Mouse (Mus musculus) urinary bladder, adult 2 months (tissue): ENCODE data around the gene Mef2b. TPM values are rescaled to one million over a fixed set of nuclear protein-coding genes. Genes with fewer than 3 reads are reported as not detected.
"Not testable (repeated sequence)": the region's sequence is repeated elsewhere in the genome, so short reads cannot be mapped to it uniquely, and the experiment has no call there.

Source experiments
- DNase-seq: peaks from one replicate; pipeline ENCODE4 v3.0.0; 2022; ENCODE audit warnings: low spot score
- polyA plus RNA-seq: library from polyadenylated mRNA; depleted of rRNA; stranded (reverse); fragments of >200 nt; gene quantifications from 2 replicates; pipeline ENCODE4 v1.2.3, GENCODE M21; 2012

Gene Mef2b
- polyA plus RNA-seq, 1 experiment = 0.29 TPM

DNA sequence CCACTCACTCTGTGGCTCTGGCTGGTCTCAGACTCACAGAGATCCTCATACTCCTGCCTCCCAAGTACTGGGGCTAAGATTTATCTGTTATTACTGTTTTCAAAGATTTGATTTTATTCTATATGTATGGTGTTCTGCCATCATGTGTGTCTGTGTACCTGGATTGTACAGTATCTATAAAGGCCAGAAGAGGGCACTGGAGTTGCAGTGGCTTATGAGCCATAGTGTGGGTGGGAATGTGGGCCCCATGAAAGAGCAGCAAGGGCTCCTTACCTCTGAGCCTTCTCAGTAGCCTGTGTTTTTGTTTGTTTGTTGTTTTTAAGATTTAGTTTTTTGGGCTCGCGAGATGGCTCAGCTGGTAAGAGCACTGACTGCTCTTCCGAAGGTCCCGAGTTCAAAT, 39.6 kb downstream of the Mef2b start:
- DNase-seq = no peak

DNA sequence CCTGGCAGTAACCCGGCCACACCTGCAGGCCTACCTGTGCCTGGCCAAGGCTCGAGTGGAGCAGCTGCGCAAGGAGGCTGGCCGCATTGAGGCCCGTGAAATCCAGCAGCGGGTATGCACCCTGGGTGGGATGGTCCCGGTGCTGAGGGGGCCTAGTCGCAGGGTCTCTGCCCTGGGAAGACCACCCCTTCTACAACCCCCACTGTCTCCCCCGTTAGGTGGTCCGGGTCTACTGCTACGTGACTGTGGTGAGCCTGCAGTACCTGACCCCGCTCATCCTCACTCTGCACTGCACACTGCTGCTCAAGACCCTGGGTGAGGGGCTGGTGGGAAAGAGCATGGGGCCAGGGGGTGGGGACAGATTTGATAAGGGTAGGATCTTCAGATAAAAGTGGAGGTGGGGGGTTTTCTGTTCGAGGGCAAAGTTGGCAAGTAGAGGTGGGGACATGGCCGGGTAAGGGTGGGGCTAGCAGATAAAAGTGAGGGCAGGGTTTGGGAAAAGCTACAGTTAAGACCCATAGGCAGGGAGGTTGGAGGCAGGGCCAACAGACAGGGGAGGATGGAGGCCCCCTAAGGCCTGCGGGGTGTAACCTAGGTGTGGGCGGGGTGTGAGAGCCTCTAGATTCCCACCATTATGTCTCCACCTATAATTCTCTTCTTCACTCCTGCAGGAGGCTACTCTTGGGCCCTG, 41.8 kb downstream of the Mef2b start:
- DNase-seq = no peak

DNA sequence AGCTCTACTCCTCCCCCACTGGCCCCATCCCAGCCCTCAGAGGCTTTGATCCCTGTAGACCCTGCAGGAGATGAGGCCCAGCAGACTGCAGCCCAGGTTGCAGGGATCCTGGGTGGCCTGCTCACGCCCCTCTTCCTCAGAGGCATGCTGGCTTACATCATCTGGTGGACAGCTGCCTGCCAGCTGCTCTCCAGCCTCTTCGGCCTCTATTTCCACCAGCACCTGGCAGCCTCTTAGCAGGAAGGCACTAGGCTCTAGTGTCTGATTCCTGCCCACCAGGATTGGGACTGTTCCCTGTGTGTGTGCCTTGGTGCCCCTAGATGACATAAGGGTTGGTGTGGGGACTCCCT, 42.4 kb downstream of the Mef2b start:
- no peak for DNase-seq

DNA sequence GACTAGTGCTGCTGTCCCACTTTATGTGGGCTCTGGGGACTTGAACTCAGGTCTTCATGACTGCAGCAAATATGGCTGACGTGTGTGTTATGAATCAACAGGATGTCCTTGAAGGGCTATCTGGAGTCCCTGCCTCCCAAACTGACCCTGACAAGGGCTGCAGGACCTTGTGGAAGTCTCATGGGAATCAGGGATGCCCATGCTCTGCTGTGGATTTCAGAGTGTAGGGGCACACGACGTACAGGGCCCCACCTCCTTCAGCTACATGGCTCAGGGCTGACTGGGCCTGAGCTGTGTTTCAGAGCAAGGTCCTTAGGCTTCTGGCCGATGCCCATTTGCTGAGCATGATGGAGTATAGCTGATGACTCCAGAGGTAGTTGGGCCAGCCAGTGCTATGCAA, 43.7 kb downstream of the Mef2b start:
- no peak for DNase-seq

DNA sequence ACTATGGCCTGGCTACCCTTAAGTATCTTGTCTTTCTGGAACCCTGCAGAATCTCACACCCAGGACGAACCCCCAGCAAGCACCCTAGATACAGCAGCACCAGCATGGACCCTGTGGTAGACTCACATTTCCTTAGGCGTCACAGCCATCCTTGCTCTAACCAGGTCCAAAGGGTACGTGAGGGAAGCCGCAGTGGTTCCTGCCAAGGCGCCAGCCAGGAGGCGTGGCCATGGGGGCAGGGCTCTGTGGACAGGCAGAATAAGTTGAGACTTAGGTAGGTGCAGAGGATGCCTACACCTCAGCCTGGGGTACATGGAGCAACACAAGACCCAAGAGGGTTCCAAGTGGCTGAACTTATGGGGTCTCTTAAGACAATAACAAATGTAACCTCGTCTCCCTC, 49.2 kb downstream of the Mef2b start:
- no peak for DNase-seq

DNA sequence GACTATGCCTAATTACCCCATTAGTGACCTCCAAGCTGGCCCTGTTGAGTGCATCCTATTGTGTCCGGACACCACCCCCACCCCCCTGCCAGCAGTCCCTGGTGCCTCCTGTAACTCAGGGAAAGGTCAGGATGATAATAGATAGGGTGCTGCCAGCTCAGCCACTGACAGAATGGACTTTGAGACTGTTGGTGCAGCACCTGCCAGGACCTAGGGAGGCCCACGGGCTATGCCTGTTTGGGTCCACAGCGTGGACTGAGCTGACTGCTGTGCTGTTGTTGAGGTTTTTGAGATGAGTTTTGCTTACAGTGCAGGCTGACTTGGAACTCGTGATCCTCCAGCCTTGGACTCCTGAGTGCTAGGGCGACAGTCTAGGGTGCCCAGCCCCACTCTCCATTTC, 53.7 kb downstream of the Mef2b start:
- DNase-seq = no peak

DNA sequence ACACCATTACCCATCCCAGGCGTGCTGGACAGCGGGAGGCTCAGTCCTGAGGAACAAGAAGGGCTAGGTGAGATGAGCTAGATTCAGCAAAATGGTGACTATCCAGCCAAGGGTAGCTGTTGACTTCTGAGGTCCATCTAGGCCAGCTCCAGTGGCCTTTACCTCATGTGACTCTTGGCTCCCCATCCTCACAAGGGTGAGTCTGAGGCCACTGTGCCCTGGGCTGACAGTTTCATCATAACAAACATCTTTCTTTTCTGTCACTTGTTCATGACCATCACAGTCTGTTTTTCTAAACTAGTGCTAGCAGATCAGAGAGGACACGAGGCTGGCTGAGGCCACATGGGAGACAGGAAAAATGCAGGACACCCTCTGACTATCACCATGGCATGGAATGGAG, 54.7 kb downstream of the Mef2b start:
- DNase-seq = no peak

DNA sequence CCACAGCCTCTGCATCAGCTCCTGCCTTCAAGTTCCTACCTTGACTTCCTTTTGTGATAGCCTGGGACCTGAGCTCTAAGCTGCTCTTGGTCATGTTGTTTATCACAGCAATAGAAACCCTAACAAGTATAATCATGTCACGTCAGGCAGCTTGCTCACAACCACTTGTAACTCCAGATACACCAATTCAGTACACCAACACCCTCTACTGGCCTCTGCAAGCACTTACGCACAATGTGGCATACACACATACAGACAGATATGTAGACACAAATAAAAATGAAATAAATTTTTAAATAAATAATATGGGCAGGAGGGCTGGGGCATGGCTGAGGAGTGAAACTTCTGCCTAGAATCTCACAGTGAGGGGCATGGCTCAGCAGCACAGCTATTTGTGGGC, 56.3 kb downstream of the Mef2b start:
- DNase-seq = no peak

DNA sequence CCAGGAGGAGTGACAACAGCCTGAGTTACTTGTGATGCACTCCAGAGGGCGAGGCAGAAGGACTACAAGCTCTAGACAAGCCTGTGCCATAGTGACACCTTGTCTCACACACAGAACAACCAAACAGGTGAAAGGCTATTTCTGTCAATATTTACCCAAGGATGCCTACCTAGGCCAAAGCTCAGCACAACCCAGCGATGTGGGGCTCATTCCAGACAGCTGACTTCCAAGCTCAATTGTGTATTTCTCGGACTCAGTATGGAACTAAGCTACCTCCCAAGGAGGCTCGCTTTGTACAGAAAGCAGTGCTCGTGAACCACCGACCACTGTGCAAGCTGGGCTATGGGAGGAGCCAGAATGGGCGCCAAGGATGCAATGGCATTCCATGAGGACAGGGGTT, 58.1 kb downstream of the Mef2b start:
- no peak for DNase-seq

DNA sequence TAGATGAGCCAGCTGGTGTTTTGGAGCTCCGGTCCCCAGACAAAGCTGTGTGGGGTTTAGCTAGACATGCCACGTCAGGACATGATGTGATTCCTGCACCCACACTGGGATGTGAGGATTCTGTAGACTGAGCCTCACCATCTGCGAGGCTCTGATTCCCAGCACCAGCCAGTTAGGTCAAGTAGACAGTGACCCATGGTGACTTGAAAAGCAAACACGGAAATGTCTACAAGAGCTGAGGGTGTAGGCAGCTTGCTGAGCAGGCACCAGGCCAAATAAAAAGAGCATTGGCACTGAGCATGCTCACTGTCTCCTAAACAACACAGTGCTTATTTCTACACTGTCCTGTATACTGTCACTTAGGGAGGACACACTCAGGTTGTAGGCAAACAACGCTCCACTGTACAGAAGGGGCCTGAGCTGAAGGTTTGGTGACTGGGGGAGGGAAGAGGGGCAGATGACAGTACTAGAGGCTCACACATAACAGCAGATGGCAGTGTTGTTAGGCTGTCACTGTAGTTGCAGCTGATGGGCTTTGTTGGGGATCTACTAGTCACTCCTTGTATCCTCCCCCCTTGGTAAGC, 60.7 kb downstream of the Mef2b start:
- no peak for DNase-seq

DNA sequence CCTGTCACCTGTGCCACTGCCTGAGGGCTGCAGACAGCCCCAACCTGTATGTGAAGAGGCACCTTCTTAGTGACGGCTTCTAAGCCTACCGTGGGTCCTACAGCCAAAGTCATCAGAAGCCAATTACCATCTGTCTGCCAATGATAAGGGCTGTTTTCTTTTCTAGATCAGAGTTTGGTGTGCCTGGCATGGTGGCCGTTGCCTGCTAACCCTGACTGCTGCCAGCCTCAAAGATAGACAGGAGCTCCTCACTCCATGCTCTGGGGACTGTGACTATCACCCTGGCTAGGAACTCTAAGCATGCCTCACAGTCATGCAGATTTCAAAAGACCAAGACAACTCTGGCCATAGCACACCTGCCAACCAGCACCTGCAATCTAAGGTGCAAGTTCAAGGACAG, 61.9 kb downstream of the Mef2b start:
- no peak for DNase-seq

DNA sequence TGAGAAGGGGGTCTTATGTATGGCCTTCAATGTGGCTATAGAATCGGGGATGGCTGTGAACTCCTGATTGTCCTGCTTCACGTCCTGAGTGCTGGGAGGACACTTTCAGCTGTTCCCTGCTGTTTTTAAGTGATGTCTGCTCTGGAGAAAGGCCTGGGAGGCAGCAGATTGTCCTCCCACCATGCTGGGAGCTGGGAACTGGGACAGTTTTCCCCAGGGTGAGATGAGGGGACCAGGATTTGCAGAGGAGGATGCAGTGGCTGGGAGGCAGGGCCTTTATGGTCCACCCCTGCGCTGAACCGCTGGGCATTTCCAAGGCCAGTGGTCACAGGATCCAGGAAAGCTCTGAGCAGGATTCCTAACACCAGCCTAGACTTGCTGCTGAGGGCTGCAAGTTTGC, 63.6 kb downstream of the Mef2b start:
- no peak for DNase-seq

DNA sequence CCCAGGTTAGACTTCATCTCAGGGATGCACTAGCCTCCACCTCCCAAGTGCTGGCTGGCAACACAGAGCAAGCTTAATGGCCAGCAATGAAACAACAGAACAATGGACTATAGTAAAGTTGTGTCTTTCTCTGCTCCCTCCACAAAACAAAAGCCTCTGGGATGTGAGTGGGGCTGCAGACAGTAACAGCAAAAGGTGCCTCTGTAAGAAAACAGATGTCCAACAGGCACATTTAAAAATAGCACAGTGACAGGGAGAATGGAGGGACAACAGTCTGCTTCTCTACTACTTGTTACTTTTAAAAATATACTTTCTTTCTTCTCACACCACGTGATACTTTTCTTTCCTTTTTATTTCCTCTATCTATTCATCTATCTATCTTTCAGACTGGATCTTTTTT, 65.2 kb downstream of the Mef2b start:
- no peak for DNase-seq

DNA sequence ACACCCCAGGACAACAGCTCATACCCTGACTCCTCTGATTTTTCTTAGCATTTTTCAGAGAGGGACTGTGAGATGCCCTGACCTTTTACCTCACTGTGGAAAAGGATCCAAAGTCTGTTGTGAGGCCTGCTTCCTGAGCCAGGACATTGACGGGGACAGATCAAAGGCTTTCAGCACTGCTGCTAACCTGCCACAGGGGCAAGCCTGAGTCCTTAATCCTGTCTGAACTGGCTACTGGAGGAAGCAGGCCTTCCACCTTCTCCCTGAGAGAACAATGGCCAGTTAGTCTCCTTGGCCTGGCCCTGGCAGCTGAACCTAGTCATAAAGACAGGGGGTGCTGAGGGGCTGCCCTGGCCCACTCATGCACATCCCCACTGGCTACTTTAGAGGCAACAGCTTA, 68.6 kb downstream of the Mef2b start:
- DNase-seq = no peak

DNA sequence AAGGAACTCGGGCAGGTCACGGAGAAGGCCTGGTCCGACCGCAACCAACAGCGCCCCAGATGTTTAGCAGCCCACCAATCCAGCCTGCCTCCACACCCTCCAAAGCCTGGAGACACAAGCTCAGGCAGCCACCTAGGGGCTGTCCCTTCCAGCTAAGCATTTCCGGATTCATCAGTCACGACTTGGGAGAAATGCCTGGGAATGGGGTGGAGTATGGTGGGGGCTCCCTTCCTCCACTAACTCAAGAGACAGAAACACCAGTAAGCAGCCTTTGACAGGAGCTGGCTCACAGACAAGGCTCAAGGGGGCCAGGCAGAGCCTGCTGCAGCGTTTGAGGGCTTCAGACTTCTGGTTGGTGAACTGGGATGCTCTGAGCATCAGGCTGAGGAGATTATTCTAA, 71.0 kb downstream of the Mef2b start:
- no peak for DNase-seq

DNA sequence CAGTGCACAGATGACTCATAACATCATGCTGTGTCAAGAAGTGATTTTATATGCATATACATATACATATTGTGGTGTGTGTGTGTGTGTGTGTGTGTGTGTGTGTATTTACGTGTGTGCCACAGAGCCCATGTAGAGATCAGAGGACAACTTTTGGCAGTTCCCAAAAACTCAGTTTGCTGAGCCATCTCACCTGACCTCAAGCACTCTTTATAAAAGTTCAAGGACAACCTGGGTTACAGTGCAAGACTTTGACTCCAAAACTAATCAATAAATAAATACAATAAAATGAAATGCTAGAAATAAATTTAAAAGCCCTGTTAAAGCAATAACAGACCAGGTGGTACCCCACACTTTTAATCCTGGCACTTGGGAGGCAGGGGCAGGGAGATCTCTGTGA, 71.8 kb downstream of the Mef2b start:
- DNase-seq = no peak

DNA sequence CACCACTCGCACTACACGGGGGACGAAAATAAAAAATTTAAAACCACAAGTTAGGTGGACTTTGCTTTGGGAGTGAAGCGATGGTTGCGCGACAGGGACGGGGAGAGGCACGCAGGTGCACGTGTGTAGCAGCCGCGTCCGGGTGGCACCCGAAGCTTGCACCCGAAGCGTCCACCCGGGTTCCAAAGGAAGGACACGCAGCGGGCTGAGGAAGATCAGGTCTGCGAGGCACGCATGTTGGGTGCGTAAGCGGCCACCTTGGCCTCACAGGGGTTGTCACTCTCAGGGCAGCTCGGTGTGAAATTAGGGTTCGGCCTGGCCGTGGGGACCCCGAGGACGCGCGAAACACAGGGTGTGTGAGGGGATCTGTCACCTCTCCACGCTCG, 72.2 kb downstream of the Mef2b start:
- DNase-seq = no peak

DNA sequence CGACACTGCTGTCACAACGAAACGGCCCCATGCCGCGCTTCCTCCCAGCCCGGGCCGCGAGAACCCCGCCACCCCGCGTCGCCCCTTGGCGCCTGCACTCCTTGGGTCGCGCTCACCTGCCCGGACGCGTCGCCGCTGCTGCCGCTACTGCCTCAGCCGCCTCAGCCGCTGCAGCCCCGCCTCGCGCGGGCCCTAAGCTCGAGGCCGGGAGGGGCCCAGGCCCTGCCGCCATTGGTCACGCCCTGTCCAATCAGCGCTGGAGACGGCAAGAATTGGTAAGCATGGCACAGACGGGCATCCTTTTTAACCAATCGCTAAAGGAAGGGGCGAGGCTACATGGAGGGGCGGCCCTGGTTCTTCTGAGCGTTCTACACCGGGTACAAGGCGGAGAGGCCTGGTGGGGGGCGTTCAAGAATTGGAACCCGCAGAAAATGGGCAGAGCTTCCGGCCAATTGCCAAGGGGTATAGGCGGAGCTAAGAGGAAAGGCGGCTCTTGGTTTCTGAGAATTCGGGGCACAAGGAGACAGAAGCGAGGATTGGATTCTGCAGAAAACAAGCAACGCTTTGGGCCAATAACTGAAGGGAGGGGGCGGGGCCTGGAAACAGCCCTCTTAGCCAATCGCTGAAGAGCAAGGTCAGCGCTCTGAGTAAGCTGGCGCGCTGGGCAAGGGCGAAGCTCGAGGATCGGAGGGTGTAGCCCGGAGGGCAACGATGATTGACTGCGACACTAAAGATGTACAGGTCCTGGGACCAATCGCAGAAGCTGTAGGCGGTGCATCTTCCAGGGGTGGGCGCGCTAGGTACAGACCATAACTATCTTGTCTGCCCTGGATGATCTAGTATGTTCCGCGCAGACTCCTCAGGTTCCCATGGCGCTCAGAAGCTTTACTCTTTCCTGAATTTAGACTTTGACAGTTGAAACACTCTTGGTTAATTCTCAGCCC, 72.9 kb downstream of the Mef2b start, which contains the start of gene Slc25a42:
Gene Slc25a42 (minus strand): TSS at position 194 of the 944 bp plus-strand sequence.
- peak; percentile 88 for DNase-seq

DNA sequence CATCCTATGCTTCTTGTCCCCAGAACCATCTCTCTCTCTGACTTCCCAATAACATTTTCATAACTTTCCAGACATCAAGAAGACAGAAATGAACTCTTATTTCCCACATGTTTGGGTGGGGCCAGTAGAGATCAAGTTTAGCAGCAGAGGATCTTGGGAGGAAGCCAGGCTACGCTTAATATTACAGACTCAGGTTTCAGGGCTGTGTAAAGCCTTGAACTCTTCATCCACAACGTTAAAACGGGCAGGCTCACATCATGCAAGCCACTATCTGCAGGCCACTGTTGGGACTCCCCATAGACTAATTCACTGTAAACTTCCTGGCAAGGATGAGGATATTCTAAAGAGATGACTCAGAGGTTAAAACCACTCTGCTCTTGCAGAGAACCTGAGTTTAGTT, 74.9 kb downstream of the Mef2b start:
- no peak for DNase-seq

DNA sequence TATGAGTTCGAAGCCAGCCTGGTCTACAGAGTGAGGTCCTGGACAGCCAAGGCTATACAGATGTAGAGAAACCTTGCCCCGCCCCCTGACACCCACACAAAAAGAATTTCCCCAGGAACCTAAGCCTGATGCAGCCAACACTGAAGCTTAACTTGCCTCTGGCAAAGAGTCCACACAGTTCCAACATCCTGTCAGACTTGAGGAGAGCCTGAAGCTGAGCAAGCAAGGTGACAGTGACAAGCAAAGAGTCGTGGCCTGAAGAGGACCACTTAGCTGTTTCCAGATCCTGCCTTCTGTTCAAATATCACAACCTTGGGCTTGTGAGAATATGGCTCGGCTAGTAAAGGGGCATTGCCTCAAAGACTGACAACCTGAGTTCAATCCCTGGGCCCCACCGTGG, 75.6 kb downstream of the Mef2b start:
- no peak for DNase-seq

DNA sequence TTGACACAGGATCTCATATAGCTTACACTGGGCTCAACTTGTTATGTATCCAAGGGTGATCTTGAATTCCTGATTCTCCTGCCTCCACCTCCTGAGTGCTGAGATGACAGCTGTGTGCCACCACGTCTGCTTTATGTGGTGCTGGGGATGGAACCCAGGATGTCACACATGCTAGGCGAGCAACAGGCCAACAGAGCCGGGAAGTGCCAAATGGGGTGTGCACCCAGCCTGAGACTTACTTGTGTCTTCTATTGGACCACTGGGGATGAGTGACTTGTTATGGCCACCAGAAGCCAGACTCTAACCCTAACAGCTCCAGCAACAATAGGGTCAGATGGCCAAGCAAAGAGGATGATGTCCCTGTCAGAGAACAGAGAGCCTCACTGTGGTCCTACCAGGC, 76.7 kb downstream of the Mef2b start:
- not testable (repeated sequence) for DNase-seq

DNA sequence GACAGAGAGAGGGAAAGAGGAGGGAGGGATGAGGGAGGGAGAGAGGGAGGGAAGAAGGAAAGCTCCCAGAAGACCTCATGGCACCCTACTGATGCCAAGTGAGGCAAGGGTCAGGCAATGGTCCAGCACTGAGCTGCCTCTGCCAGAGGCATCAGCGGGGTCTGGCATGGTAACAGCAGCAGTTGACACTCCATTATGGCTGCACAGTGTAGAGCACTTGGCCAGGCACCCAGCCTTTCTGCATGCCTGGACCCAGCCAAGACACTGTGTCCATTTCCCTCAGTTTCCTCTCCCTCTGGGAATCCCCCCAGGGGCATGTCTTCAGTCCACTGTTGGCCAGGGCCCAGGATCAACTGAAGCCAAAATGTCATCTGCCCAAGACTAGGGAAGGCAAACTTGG, 77.1 kb downstream of the Mef2b start:
- DNase-seq = no peak
